Mouse (Mus musculus) spleen, adult 2 months (tissue): Measurements from ENCODE around the gene Lhx4. TPM values are rescaled to one million over a fixed set of nuclear protein-coding genes. Genes with fewer than 3 reads are reported as not detected.

Experiments used
- DNase-seq, 2 experiments: peaks; one replicate each; pipeline versions ENCODE4 v3.0.0 to v3.0.0-alpha.2; 2012 to 2021; ENCODE audit warnings: low spot score in 2 of 2, low read depth in 1 of 2
- H3K27ac ChIP-seq: fragments of 200-500 bp; 2 replicates; pipeline ENCODE4 v1.5.1; 2012; ENCODE audit warnings: low read length, inconsistent platforms; ENCODE audit not compliant: insufficient read depth
- H3K27me3 ChIP-seq: fragments of 200-500 bp; 2 replicates; pipeline ENCODE4 v1.6.1; 2012; ENCODE audit warnings: mild to moderate bottlenecking, moderate library complexity, low read length, inconsistent platforms; ENCODE audit not compliant: control insufficient read depth, insufficient read depth
- H3K36me3 ChIP-seq: fragments of 200-500 bp; 2 replicates; pipeline ENCODE4 v1.6.1; 2012; ENCODE audit warnings: mild to moderate bottlenecking, low read length, inconsistent platforms; ENCODE audit not compliant: control insufficient read depth, insufficient read depth
- H3K4me1 ChIP-seq: fragments of 200-500 bp; 2 replicates; pipeline ENCODE4 v1.6.1; 2011; ENCODE audit warnings: inconsistent platforms; ENCODE audit not compliant: control insufficient read depth, insufficient read depth, insufficient read length
- H3K4me3 ChIP-seq: fragments of 200-500 bp; 2 replicates; pipeline ENCODE4 v1.5.1; 2011; ENCODE audit warnings: mild to moderate bottlenecking, inconsistent platforms; ENCODE audit not compliant: insufficient read depth, insufficient read length; ENCODE audit errors: extremely low read depth
- CTCF ChIP-seq: fragments of 200-500 bp; IDR thresholded peaks from 2 replicates; pipeline ENCODE4 v1.5.1; 2011; ENCODE audit warnings: mild to moderate bottlenecking, inconsistent platforms; ENCODE audit not compliant: insufficient read depth, insufficient read length, insufficient replicate concordance; ENCODE audit errors: extremely low read depth
- POLR2A ChIP-seq: fragments of 200-500 bp; IDR thresholded peaks from 2 replicates; pipeline ENCODE4 v1.6.1; 2011; ENCODE audit warnings: low read depth, low read length, inconsistent platforms
- WGBS: fragments of 180-500 bp; shearing (Covaris S2); methylation state at CpG from one replicate; pipeline ENCODE4 v1.1.7; 2018; 5-methylcytosine and 5-hydroxymethylcytosine counted together
- polyA plus RNA-seq: library from polyadenylated mRNA; depleted of rRNA; stranded (reverse); fragments of >200 nt; gene quantifications from 2 replicates; pipeline ENCODE4 v1.2.3, GENCODE M21; 2012; rRNA removed

The Lhx4 gene
- polyA plus RNA-seq: not detected in 2 replicates

DNA sequence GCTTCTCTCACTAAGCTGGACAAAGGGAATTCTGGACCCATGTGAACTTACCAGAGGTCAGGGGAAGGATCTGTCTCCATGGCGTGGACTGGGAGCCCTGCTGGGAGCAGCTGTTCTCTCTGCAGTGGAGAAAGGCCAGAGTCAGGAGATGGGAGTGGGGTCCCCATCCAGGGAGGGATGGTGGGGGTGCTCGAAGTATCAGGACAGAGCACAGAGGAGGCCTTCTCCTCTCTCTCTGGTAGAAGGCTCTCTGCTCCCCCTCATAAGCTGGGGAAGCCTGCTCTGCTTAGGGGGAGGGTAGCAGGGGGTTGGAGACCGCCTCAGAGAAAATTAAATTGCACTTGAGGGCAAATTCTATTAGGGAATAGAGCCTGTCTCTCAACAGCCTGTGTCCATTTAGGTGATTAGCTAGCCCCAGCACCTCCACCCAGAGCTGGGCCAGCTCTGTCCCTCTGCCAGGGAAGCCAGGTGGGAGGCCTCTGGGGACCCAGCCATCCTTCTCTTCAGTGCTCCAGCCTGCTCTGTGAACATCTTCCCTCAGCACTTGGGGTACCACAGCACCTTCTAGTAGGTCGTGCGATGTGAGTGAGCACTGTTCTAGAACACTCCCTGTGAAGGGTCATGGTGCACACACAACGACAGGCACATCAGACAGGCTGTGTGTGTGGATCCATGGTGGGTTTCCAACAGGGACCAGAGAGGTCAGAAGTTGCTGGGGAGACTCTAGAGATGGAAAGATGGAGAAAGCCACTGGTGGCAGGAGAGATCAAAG is at the start of gene Lhx4:
Gene Lhx4, minus strand, starts transcription at position 201 of the 772 bp plus-strand sequence.
- 69% methylated on average over 6 of the region's 6 CpGs for WGBS
- H3K27me3 ChIP-seq: no peaks in the 10 kb centered on the region
- TF ChIP-seq CTCF: no peak
- H3K27ac ChIP-seq: no peak within 1 kb of the TSS
- no peak for DNase-seq
- H3K4me3 ChIP-seq: no peak within 1 kb of the TSS
- no peaks in the 10 kb centered on the region for H3K36me3 ChIP-seq
- no peaks in the 10 kb centered on the region for H3K4me1 ChIP-seq

DNA sequence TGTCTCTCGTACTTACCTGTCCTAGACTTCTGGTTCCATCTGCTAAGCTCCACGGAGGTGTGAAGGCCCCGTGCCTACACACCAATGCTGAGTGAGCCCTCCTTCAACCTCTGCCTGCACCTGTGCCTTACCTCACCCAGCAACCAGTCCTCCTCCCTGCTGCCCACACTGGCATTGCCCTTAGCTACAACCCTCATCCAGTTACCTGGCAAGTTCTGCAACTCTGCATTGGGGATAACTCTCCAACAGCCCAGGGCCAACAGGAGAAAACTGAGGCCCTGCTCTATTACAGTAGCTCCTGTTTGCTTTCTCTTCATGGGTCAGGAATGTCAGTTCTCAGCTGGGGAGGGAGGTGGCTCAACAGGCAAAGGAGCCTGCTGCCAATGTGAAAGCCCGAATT is 46.5 kb upstream of the Lhx4 start:
- Histone ChIP-seq H3K27me3 (no peaks in the 10 kb centered on the region), H3K36me3 (peaks cover 3% of the 10 kb centered on the region; the same call in 1 of the 2 replicates), H3K4me1 (no peaks in the 10 kb centered on the region), H3K27ac (no peak overlapping the region), H3K4me3 (no peak overlapping the region)
- no peak for DNase-seq
- no peak for TF ChIP-seq CTCF
- no peak for TF ChIP-seq POLR2A
- 90% methylated on average over 4 of the region's 4 CpGs for WGBS

DNA sequence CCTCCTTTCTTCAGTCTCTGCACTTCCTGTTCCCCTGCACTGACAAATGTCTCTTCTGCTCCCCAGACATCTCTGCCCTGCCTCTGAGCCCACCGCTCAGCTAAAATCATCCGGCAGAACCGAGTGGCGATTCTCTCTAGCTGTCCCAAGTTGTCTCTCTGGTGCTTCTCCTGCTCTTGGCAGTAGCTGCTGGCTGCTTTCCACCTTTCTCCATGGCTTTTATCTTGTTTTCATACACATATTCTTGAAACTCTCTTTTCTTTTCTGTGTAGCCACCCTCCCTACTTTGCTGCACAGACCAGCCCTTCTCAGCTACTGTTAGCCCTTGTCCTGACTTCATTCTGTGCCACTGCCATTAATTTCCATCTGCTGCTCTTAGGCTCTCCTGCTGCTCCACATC is 45.9 kb upstream of the Lhx4 start:
- Histone ChIP-seq H3K27ac (no peak overlapping the region), H3K36me3 (peaks cover 2% of the 10 kb centered on the region; the same call in 1 of the 2 replicates)
- WGBS: 89% methylated on average over 4 of the region's 4 CpGs

DNA sequence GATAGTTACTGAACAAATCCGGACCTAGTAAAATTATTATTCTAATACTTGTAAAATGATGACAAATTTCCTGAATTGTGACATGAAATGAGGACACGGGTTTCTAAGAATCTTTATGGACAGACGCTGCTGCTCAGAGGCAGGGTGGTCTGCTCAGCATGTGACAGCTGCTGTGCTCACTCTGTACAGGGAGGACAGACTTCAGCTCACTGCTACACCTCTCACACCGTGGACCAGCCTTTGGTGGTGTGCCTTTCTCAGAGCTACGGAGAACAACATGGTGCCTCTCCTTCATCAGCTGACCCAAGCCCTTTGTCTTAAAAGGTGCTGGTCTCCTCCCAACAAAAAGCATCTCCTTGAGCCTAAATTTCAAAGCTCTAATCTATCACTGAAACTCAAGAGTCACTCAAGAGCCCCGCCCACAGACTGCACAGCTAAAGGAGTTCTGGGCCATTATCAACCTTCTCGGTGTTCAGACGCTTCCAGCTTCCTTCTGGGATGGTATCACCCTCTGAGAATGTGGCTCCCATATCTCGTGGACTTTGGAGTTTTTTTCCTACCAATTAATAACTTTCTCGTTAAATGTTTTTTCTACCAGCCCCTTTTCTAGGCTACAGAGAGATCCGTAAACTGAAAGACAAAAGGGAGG is 45.4 kb upstream of the Lhx4 start:
- no peak for DNase-seq
- H3K27ac ChIP-seq: no peak overlapping the region
- H3K36me3 ChIP-seq: peaks cover 2% of the 10 kb centered on the region; the same call in 1 of the 2 replicates
- no peaks in the 10 kb centered on the region for H3K4me1 ChIP-seq
- H3K27me3 ChIP-seq: no peaks in the 10 kb centered on the region
- H3K4me3 ChIP-seq: no peak overlapping the region
- WGBS: 82% methylated on average over 11 of the region's 11 CpGs
- no peak for TF ChIP-seq POLR2A
- no peak for TF ChIP-seq CTCF

More for the DNA sequence above, 45.9 kb upstream of the Lhx4 start:
- Histone ChIP-seq H3K4me3 (no peak overlapping the region), H3K4me1 (no peaks in the 10 kb centered on the region), H3K27me3 (no peaks in the 10 kb centered on the region)
- no peak for DNase-seq
- TF ChIP-seq CTCF (no peak), POLR2A (no peak)

DNA sequence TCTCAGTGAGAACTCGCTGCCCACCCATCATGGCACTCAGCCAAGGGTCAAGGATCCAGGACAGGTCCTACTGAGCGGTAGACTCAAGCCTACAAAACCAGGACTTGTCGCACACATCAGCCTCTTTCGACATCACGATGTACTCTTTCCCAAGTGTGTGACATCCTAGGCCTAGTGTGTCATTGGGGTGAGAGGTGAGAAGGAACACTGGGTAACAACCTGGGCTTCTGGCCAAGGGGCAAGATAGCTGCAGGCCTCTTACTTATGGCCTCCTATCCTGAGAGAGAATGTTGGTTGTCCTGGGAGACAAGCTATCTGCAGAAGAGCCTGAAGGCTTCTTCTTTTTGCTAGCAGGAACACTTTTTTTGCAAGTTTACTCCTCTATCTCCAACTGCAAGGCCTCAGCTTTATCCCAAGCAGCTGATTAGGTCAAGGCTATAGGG is 44.3 kb upstream of the Lhx4 start:
- H3K36me3 ChIP-seq: peaks cover 2% of the 10 kb centered on the region; the same call in 1 of the 2 replicates
- no peak overlapping the region for H3K4me3 ChIP-seq
- no peaks in the 10 kb centered on the region for H3K4me1 ChIP-seq
- no peak for DNase-seq
- no peaks in the 10 kb centered on the region for H3K27me3 ChIP-seq
- WGBS: 90% methylated on average over 5 of the region's 5 CpGs
- TF ChIP-seq CTCF (no peak), POLR2A (no peak)
- no peak overlapping the region for H3K27ac ChIP-seq

DNA sequence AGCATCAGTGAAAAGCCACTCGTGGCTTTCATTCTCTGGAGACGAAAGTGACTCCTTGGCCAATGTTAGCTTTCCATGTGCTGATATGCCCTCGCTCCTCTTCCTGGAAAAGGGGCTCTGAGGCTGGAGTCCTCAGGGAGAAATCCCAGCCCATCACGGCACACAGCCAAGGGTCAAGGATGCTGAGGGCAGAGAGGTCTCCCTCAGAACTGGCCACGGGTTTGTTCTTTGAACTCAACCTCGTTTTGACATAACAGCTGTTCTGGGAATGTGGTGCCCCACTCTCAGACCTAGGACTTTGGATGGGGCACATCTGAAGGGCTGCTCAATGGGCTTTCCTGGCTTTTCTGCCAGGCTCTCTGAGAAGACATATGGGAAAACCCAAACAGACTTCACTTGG is 43.4 kb upstream of the Lhx4 start:
- 87% methylated on average over 6 of the region's 6 CpGs for WGBS
- DNase-seq: no peak
- TF ChIP-seq CTCF: no peak
- no peak for TF ChIP-seq POLR2A
- Histone ChIP-seq H3K27me3 (no peaks in the 10 kb centered on the region), H3K36me3 (peaks cover 2% of the 10 kb centered on the region; the same call in 1 of the 2 replicates), H3K4me1 (no peaks in the 10 kb centered on the region), H3K27ac (no peak overlapping the region), H3K4me3 (no peak overlapping the region)

DNA sequence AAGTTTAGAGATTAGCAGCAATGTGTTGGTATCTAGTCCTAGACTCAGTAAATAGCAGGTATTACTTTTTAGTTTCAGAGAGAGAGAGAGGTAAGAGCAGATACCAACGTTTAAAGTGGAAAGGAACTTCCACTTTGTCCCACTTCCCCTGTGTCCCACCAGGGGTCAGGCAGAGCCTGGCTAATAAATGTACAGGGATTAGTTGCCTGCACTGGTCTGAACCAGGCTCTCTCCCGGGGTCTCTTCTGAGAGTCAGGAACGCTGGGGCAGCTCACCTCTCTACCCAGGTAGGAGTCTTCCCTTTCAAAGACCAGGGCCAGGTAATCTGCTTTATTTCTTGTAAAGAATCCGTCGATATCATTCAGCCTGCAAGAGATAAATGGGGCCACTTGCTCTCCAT is 40.4 kb upstream of the Lhx4 start:
- Histone ChIP-seq H3K27ac (no peak overlapping the region), H3K27me3 (no peaks in the 10 kb centered on the region), H3K36me3 (peaks cover 2% of the 10 kb centered on the region; the same call in 1 of the 2 replicates), H3K4me3 (no peak overlapping the region), H3K4me1 (no peaks in the 10 kb centered on the region)
- no peak for DNase-seq
- TF ChIP-seq CTCF (no peak), POLR2A (no peak)
- WGBS: 71% methylated on average over 5 of the region's 5 CpGs
